Mouse (Mus musculus) liver, adult 2 months (tissue): ENCODE data around the gene Cep112.

ENCODE experiments used
- CTCF ChIP-seq: fragments of 200-500 bp; IDR thresholded peaks from 2 replicates; pipeline ENCODE4 v1.5.1; 2011; ENCODE audit warnings: low read depth, low read length, control low read depth
- POLR2A ChIP-seq: fragments of 200-500 bp; IDR thresholded peaks from 2 replicates; pipeline ENCODE4 v1.6.1; 2011; ENCODE audit warnings: low read length, control low read depth; ENCODE audit not compliant: insufficient read depth; ENCODE audit errors: extremely low read depth

GRCm38 (mm10) chr11:108559506-108559905, 134.5 kb downstream of the Cep112 start:
- TF ChIP-seq CTCF = no peak
- TF ChIP-seq POLR2A = no peak
